Mouse (Mus musculus) CD4-positive, CD25-positive, alpha-beta regulatory T cell, adult 2 months (primary cell): Measurements from ENCODE around the gene Mthfsd.
"Not testable (repeated sequence)": the region's sequence is repeated elsewhere in the genome, so short reads cannot be mapped to it uniquely, and the experiment has no call there.

Experiments used
- DNase-seq: peaks from one replicate; pipeline ENCODE4 v3.0.0-alpha.2; 2012; ENCODE audit warnings: low read depth, low spot score

Gene Mthfsd

GRCm38 (mm10) chr8:121107668-121108656, at the start of gene Mthfsd:
Gene Mthfsd, minus strand, starts transcription at chr8:121108392.
- DNase-seq: peak; percentile 99

GRCm38 (mm10) chr8:121156990-121157491, 48.8 kb upstream of the Mthfsd start:
- DNase-seq: no peak

- DNase-seq: no peak
Measured at GRCm38 (mm10) chr8:121152394-121152793, 44.2 kb upstream of the Mthfsd start.

- DNase-seq: no peak
Measured at GRCm38 (mm10) chr8:121148573-121149083, 40.4 kb upstream of the Mthfsd start.

- not testable (repeated sequence) for DNase-seq
Measured at GRCm38 (mm10) chr8:121145457-121146134, 37.4 kb upstream of the Mthfsd start.

- no peak for DNase-seq
Measured at GRCm38 (mm10) chr8:121136856-121137255, 28.7 kb upstream of the Mthfsd start.

GRCm38 (mm10) chr8:121134512-121134911, 26.3 kb upstream of the Mthfsd start:
- DNase-seq: no peak

- DNase-seq: no peak
Measured at GRCm38 (mm10) chr8:121134102-121134501, 25.9 kb upstream of the Mthfsd start.

- DNase-seq: no peak
Measured at GRCm38 (mm10) chr8:121132961-121133513, 24.8 kb upstream of the Mthfsd start.

- peak; percentile 42 for DNase-seq
Measured at GRCm38 (mm10) chr8:121130522-121130921, 22.3 kb upstream of the Mthfsd start.

- no peak for DNase-seq
Measured at GRCm38 (mm10) chr8:121129265-121129940, 21.2 kb upstream of the Mthfsd start.

GRCm38 (mm10) chr8:121128531-121129264, 20.5 kb upstream of the Mthfsd start:
- DNase-seq: no peak

- DNase-seq: no peak
Measured at GRCm38 (mm10) chr8:121127756-121128375, 19.7 kb upstream of the Mthfsd start, which contains the start of gene Foxl1. Gene Foxl1, plus strand, starts transcription at chr8:121127940.

GRCm38 (mm10) chr8:121127291-121127701, 19.1 kb upstream of the Mthfsd start:
- DNase-seq: no peak

GRCm38 (mm10) chr8:121126694-121127093, 18.5 kb upstream of the Mthfsd start:
- DNase-seq: no peak

- DNase-seq: no peak
Measured at GRCm38 (mm10) chr8:121126191-121126590, 18.0 kb upstream of the Mthfsd start.

- peak; percentile 28 for DNase-seq
Measured at GRCm38 (mm10) chr8:121125311-121125876, 17.2 kb upstream of the Mthfsd start.

- DNase-seq: no peak
Measured at GRCm38 (mm10) chr8:121124547-121125239, 16.5 kb upstream of the Mthfsd start.

- DNase-seq: no peak
Measured at GRCm38 (mm10) chr8:121123113-121123512, 14.9 kb upstream of the Mthfsd start.
